Mouse (Mus musculus): ENCODE measurements at regions not wholly inside any gene's neighbourhood (a gene's known extent, or its start where the extent isn't known, plus 50 kb on each side); places are given as distances from the start of the nearest gene placed in this dataset.
A peak's percentile ranks its signal among the peaks of the same experiment; 100 is the strongest.

DNA sequence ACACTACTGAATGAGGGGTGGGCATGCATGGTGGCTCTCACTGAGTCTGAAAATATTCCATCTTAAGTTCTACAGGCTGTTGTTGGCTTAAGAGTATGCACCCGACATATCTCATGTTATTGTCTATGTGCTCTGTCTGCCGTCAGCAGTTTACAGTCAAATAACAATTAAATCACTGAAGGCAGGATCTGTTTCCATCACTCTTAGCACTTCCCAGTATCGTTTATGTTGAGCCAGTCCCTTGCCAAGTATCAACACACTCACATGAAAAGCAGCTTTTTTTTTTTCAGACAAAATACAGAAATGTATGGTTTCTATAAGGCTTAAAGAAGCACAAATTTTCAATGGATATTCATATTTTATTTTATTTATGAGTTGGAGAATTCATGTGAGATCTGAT lies 485.9 kb upstream of the Gm9747 start:
- Histone ChIP-seq H3K36me3 (ENCODE audit: control insufficient read depth, insufficient read depth, low read length) (no peaks in the 10 kb centered on the region), H3K4me2 (ENCODE audit: low read length) (no peak overlapping the region), H3K4me3 (ENCODE audit: control insufficient read depth in 1 of 2, insufficient read depth in 1 of 2, low read depth in 1 of 2, low read length in 2 of 2) (no peak overlapping the region), H3K9me3 (ENCODE audit: control insufficient read depth, low read length) (no peaks in the 10 kb centered on the region), H3K27me3 (ENCODE audit: control insufficient read depth, insufficient read depth, low read length) (no peaks in the 10 kb centered on the region), H3K27ac (replicated peaks in 1 of 2; ENCODE audit: control insufficient read depth in 1 of 2, insufficient read depth in 1 of 2, low read depth in 2 of 2, low read length in 2 of 2) (no peak overlapping the region), H3K9ac (ENCODE audit: low read length) (no peak overlapping the region), H3K4me1 (ENCODE audit: control insufficient read depth in 2 of 2, insufficient read depth in 2 of 2, low read length in 2 of 2) (peaks cover 3 to 9% of the 10 kb centered on the region in 2 experiments)
- ATAC-seq (ENCODE audit: insufficient number of reproducible peaks, insufficient read depth, low FRiP score, low read depth) = no peak
- WGBS = 63% methylated on average over 3 of the region's 3 CpGs

DNA sequence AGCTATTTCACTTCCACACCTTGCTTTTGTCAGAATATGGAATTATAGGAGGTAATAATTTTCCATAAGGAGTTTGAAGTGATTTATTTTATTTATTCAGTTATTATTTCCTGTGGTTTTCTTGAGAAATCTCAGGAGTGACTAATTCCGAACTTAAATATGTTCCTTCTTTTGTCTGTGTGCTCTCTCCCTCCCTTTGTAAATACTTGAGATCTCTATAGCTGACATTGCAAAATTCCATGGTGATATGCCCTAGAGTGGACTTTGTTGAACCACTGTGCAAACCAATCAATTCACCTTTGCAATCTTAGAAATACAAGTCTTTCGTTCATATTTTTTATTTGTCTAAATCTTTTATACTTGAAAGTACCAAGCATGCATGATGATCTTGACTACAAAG lies 478.8 kb upstream of the Gm9747 start:
- Histone ChIP-seq H3K27me3 (ENCODE audit: control insufficient read depth, insufficient read depth, low read length) (no peaks in the 10 kb centered on the region), H3K4me2 (ENCODE audit: low read length) (no peak overlapping the region), H3K36me3 (ENCODE audit: control insufficient read depth, insufficient read depth, low read length) (no peaks in the 10 kb centered on the region), H3K4me1 (ENCODE audit: control insufficient read depth in 2 of 2, insufficient read depth in 2 of 2, low read length in 2 of 2) (peaks cover 2 to 7% of the 10 kb centered on the region in 2 experiments), H3K27ac (replicated peaks in 1 of 2; ENCODE audit: control insufficient read depth in 1 of 2, insufficient read depth in 1 of 2, low read depth in 2 of 2, low read length in 2 of 2) (no peak overlapping the region), H3K9me3 (ENCODE audit: control insufficient read depth, low read length) (no peaks in the 10 kb centered on the region), H3K4me3 (ENCODE audit: control insufficient read depth in 1 of 2, insufficient read depth in 1 of 2, low read depth in 1 of 2, low read length in 2 of 2) (no peak overlapping the region), H3K9ac (ENCODE audit: low read length) (no peak overlapping the region)
- 85% methylated on average over 2 of the region's 2 CpGs for whole genome bisulfite sequencing
- no peak for ATAC-seq (ENCODE audit: insufficient number of reproducible peaks, insufficient read depth, low FRiP score, low read depth)

- WGBS = 2% methylated on average over 3 of the region's 3 CpGs
- peaks cover 2 to 7% of the 10 kb centered on the region in 2 experiments for H3K4me1 ChIP-seq (ENCODE audit: control insufficient read depth in 2 of 2, insufficient read depth in 2 of 2, low read length in 2 of 2)
- H3K4me3 ChIP-seq (ENCODE audit: control insufficient read depth in 1 of 2, insufficient read depth in 1 of 2, low read depth in 1 of 2, low read length in 2 of 2) = no peak overlapping the region
- no peak overlapping the region for H3K9ac ChIP-seq (ENCODE audit: low read length)
- H3K4me2 ChIP-seq (ENCODE audit: low read length) = no peak overlapping the region
- no peaks in the 10 kb centered on the region for H3K27me3 ChIP-seq (ENCODE audit: control insufficient read depth, insufficient read depth, low read length)
- H3K36me3 ChIP-seq (ENCODE audit: control insufficient read depth, insufficient read depth, low read length) = no peaks in the 10 kb centered on the region
- peak overlapping the region; percentile 73 to 78 for H3K27ac ChIP-seq (replicated peaks in 1 of 2; ENCODE audit: control insufficient read depth in 1 of 2, insufficient read depth in 1 of 2, low read depth in 2 of 2, low read length in 2 of 2)
- no peaks in the 10 kb centered on the region for H3K9me3 ChIP-seq (ENCODE audit: control insufficient read depth, low read length)
- peak; percentile 82 for ATAC-seq (ENCODE audit: insufficient number of reproducible peaks, insufficient read depth, low FRiP score, low read depth)
Observed at GRCm38 (mm10) chr1:81755281-81755680, 477.6 kb upstream of the Gm9747 start.

DNA sequence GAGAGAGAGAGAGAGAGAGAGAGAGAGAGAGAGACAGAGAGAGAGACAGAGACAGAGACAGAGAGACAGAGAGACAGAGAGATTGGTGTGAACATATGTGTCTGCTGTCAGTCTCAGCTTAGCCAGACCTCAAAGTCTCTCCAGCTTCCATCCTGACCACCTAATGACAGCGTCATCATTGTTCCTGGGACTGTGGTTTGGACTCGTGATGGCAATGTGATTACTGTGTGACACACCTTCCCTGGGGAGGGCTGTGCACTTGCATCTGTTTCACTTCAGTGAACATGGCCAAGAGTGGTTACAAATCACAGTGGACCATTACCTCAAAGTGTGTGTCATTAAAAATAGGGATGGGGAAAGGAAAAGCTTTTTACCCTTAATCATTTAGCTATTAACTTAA lies 477.2 kb upstream of the Gm9747 start:
- peak overlapping the region; percentile 73 to 78 for H3K27ac ChIP-seq (replicated peaks in 1 of 2; ENCODE audit: control insufficient read depth in 1 of 2, insufficient read depth in 1 of 2, low read depth in 2 of 2, low read length in 2 of 2)
- no peak overlapping the region for H3K4me3 ChIP-seq (ENCODE audit: control insufficient read depth in 1 of 2, insufficient read depth in 1 of 2, low read depth in 1 of 2, low read length in 2 of 2)
- H3K36me3 ChIP-seq (ENCODE audit: control insufficient read depth, insufficient read depth, low read length) = no peaks in the 10 kb centered on the region
- peaks cover 2 to 7% of the 10 kb centered on the region in 2 experiments for H3K4me1 ChIP-seq (ENCODE audit: control insufficient read depth in 2 of 2, insufficient read depth in 2 of 2, low read length in 2 of 2)
- H3K4me2 ChIP-seq (ENCODE audit: low read length) = no peak overlapping the region
- no peak overlapping the region for H3K9ac ChIP-seq (ENCODE audit: low read length)
- H3K9me3 ChIP-seq (ENCODE audit: control insufficient read depth, low read length) = no peaks in the 10 kb centered on the region
- ATAC-seq (ENCODE audit: insufficient number of reproducible peaks, insufficient read depth, low FRiP score, low read depth) = no peak
- 13% methylated on average over 2 of the region's 2 CpGs for WGBS
- H3K27me3 ChIP-seq (ENCODE audit: control insufficient read depth, insufficient read depth, low read length) = no peaks in the 10 kb centered on the region

- H3K27me3 ChIP-seq (ENCODE audit: control insufficient read depth, insufficient read depth, low read length) = no peaks in the 10 kb centered on the region
- no peak overlapping the region for H3K9ac ChIP-seq (ENCODE audit: low read length)
- no peaks in the 10 kb centered on the region for H3K36me3 ChIP-seq (ENCODE audit: control insufficient read depth, insufficient read depth, low read length)
- H3K4me3 ChIP-seq (ENCODE audit: control insufficient read depth in 1 of 2, insufficient read depth in 1 of 2, low read depth in 1 of 2, low read length in 2 of 2) = no peak overlapping the region
- no peak overlapping the region for H3K4me2 ChIP-seq (ENCODE audit: low read length)
- 82% methylated on average over 2 of the region's 2 CpGs for WGBS
- no peak overlapping the region for H3K27ac ChIP-seq (replicated peaks in 1 of 2; ENCODE audit: control insufficient read depth in 1 of 2, insufficient read depth in 1 of 2, low read depth in 2 of 2, low read length in 2 of 2)
- no peak for ATAC-seq (ENCODE audit: insufficient number of reproducible peaks, insufficient read depth, low FRiP score, low read depth)
- H3K4me1 ChIP-seq (ENCODE audit: control insufficient read depth in 2 of 2, insufficient read depth in 2 of 2, low read length in 2 of 2) = peaks cover 2 to 7% of the 10 kb centered on the region in 2 experiments
- H3K9me3 ChIP-seq (ENCODE audit: control insufficient read depth, low read length) = no peaks in the 10 kb centered on the region
Observed at GRCm38 (mm10) chr1:81759919-81760318, 473.0 kb upstream of the Gm9747 start.

DNA sequence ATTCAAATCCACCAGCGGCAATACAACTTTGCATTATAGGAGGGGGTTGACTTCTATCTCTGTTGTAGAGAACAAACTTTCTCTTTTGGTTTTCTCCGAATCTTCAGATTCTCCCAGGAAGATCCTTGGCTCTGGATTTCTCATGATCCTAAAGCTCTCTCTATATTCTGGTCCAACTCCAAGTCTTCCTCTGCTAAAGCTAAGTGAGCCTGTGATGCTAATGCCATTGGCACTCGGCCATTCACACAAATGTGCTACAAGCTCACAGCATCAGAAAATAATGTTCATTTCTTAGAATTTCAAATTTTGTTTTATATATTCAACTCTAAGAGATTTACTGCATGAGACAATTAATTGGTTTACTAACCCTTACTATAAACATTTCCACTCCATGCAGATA lies 461.2 kb upstream of the Gm9747 start:
- no peaks in the 10 kb centered on the region for H3K4me1 ChIP-seq (ENCODE audit: control insufficient read depth in 2 of 2, insufficient read depth in 2 of 2, low read length in 2 of 2)
- ATAC-seq (ENCODE audit: insufficient number of reproducible peaks, insufficient read depth, low FRiP score, low read depth) = no peak
- H3K9me3 ChIP-seq (ENCODE audit: control insufficient read depth, low read length) = no peaks in the 10 kb centered on the region
- no peak overlapping the region for H3K4me2 ChIP-seq (ENCODE audit: low read length)
- 87% methylated on average over 3 of the region's 3 CpGs for WGBS
- H3K36me3 ChIP-seq (ENCODE audit: control insufficient read depth, insufficient read depth, low read length) = no peaks in the 10 kb centered on the region
- H3K9ac ChIP-seq (ENCODE audit: low read length) = no peak overlapping the region
- H3K4me3 ChIP-seq (ENCODE audit: control insufficient read depth in 1 of 2, insufficient read depth in 1 of 2, low read depth in 1 of 2, low read length in 2 of 2) = no peak overlapping the region
- no peak overlapping the region for H3K27ac ChIP-seq (replicated peaks in 1 of 2; ENCODE audit: control insufficient read depth in 1 of 2, insufficient read depth in 1 of 2, low read depth in 2 of 2, low read length in 2 of 2)
- H3K27me3 ChIP-seq (ENCODE audit: control insufficient read depth, insufficient read depth, low read length) = no peaks in the 10 kb centered on the region

DNA sequence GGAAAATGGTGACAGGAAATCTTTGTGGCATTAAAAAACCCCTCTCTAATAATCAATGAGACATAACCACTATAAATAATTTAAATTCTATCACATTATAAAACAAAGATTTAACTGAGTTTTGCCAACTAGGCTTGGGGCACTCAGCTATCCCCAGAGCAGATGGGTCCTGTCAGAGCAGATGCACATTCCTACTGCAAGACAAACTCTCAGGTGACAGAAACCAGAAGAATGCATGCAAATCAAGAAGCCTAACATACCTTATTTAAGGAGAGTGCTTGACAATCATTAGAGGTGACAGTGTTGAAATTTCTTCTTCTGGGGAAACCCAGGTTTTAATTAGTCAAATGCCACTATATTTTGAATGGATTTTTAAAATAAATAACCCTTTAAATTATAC lies 452.3 kb upstream of the Gm9747 start:
- Histone ChIP-seq H3K9ac (ENCODE audit: low read length) (no peak overlapping the region), H3K9me3 (ENCODE audit: control insufficient read depth, low read length) (no peaks in the 10 kb centered on the region), H3K4me3 (ENCODE audit: control insufficient read depth in 1 of 2, insufficient read depth in 1 of 2, low read depth in 1 of 2, low read length in 2 of 2) (no peak overlapping the region), H3K4me1 (ENCODE audit: control insufficient read depth in 2 of 2, insufficient read depth in 2 of 2, low read length in 2 of 2) (no peaks in the 10 kb centered on the region), H3K27me3 (ENCODE audit: control insufficient read depth, insufficient read depth, low read length) (no peaks in the 10 kb centered on the region), H3K4me2 (ENCODE audit: low read length) (no peak overlapping the region), H3K27ac (replicated peaks in 1 of 2; ENCODE audit: control insufficient read depth in 1 of 2, insufficient read depth in 1 of 2, low read depth in 2 of 2, low read length in 2 of 2) (no peak overlapping the region), H3K36me3 (ENCODE audit: control insufficient read depth, insufficient read depth, low read length) (no peaks in the 10 kb centered on the region)
- ATAC-seq (ENCODE audit: insufficient number of reproducible peaks, insufficient read depth, low FRiP score, low read depth) = no peak

DNA sequence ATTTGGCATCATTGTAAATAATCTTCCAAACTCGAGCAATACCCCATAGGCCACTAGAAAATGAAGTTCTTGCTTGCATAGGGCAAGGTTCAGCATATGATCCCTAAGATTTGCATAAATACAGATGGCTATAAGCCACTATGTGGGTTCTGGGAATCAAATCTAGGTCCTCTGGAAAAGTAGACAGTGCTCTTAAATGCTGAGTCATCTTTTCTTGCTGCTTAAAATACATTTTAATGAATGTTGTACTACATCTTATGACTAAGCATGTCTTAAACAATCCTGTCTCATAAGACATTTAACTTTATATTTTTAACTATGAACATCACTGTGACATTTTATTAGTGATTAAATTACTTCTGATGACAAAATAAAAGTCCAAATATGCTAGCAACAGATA lies 448.6 kb upstream of the Gm9747 start:
- Histone ChIP-seq H3K27me3 (ENCODE audit: control insufficient read depth, insufficient read depth, low read length) (no peaks in the 10 kb centered on the region), H3K36me3 (ENCODE audit: control insufficient read depth, insufficient read depth, low read length) (no peaks in the 10 kb centered on the region), H3K9me3 (ENCODE audit: control insufficient read depth, low read length) (no peaks in the 10 kb centered on the region), H3K4me3 (ENCODE audit: control insufficient read depth in 1 of 2, insufficient read depth in 1 of 2, low read depth in 1 of 2, low read length in 2 of 2) (no peak overlapping the region), H3K9ac (ENCODE audit: low read length) (no peak overlapping the region), H3K4me1 (ENCODE audit: control insufficient read depth in 2 of 2, insufficient read depth in 2 of 2, low read length in 2 of 2) (no peaks in the 10 kb centered on the region), H3K4me2 (ENCODE audit: low read length) (no peak overlapping the region), H3K27ac (replicated peaks in 1 of 2; ENCODE audit: control insufficient read depth in 1 of 2, insufficient read depth in 1 of 2, low read depth in 2 of 2, low read length in 2 of 2) (no peak overlapping the region)
- ATAC-seq (ENCODE audit: insufficient number of reproducible peaks, insufficient read depth, low FRiP score, low read depth) = no peak
- WGBS = 58% methylated on average over 1 of the region's 1 CpGs

Data from heart, embryonic 14.5 days (tissue).